In the genomic region with DNA sequence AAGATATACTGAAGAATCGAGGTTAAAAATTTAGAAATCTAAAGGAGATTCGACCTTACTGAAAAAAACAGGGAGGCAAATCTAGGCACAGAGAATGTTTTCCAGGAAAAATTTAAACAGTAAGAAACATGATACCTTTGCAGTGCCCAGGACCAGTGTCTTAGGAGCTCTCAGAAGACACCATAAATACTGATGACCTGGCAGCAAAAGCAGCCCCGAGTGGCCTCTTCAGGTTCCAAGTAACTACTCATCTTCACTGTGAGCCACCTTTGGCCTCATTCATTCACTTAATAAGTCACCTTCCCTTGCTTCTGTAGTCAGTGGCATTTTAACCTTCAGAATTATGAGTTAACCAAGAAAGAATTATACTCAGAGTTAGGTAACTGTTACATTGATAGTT, we compare ENCODE assay signal across 11 mouse cellular contexts.
"Had no signal": no experiment of that assay in that cellular context is flagged by ENCODE, and none has a peak within 500 bp of the region (broad histone marks: within the 10 kb centered on the region; RNA-seq: fewer than 3 reads in every experiment).

No protein-coding gene starts in this region.

- H3K9me3 ChIP-seq: limb, embryonic 13.5 days; midbrain, embryonic 13.5 days had no signal

- ATAC-seq: hindbrain, embryonic 16.5 days; inflammation-experienced regulatory T-cells, adult 6 months; intestine, postnatal 0 days; midbrain, embryonic 13.5 days had no signal

- H3K4me2 ChIP-seq: limb, embryonic 13.5 days; midbrain, embryonic 13.5 days had no signal

- H3K4me3 ChIP-seq: limb, embryonic 13.5 days; midbrain, embryonic 13.5 days had no signal

- H3K27ac ChIP-seq: limb, embryonic 13.5 days; liver, embryonic 14.5 days; midbrain, embryonic 13.5 days had no signal

- H3K4me1 ChIP-seq: limb, embryonic 13.5 days; midbrain, embryonic 13.5 days had no signal

- H3K9ac ChIP-seq: limb, embryonic 13.5 days; liver, embryonic 14.5 days; midbrain, embryonic 13.5 days had no signal

- DNase-seq: layer of hippocampus, adult 9-11 months; lung, adult 18-20 months; right cerebral cortex, adult 18-20 months; right cerebral cortex, postnatal 25 days; thymus, postnatal 25 days had no signal

- H3K27me3 ChIP-seq: limb, embryonic 13.5 days; midbrain, embryonic 13.5 days had no signal

- H3K36me3 ChIP-seq: limb, embryonic 13.5 days; midbrain, embryonic 13.5 days had no signal
